ENCODE assay signal across 8 mouse cellular contexts in genomic region chr1:135105951-135106350, GRCm38 (mm10). TPM values are rescaled to one million over a fixed set of nuclear protein-coding genes. Genes with fewer than 3 reads are reported as not detected.
DNase-seq lines count a peak whose midpoint lies in the region; ATAC-seq and TF ChIP-seq lines count a peak whose summit lies in the region.

No protein-coding gene starts in this region.

- H3K9me3 ChIP-seq in forebrain, postnatal 0 days (ENCODE audit: low read length) = no peaks in the 10 kb centered on the region
- H3K9me3 ChIP-seq in hindbrain, embryonic 16.5 days (ENCODE audit: control insufficient read depth, low read length) = no peaks in the 10 kb centered on the region
- H3K9me3 ChIP-seq in limb, embryonic 12.5 days = no peaks in the 10 kb centered on the region
- no peaks in the 10 kb centered on the region for H3K9me3 ChIP-seq in stomach, postnatal 0 days (ENCODE audit: control insufficient read depth, low read length)

- H3K9ac ChIP-seq in forebrain, postnatal 0 days = no peak overlapping the region
- H3K9ac ChIP-seq in hindbrain, embryonic 16.5 days (ENCODE audit: low read depth, low read length) = no peak overlapping the region
- H3K9ac ChIP-seq in limb, embryonic 12.5 days (replicated peaks) = no peak overlapping the region
- H3K9ac ChIP-seq in stomach, postnatal 0 days (ENCODE audit: low read length) = no peak overlapping the region

- no peak overlapping the region for H3K27ac ChIP-seq in forebrain, postnatal 0 days (ENCODE audit: low read depth, low read length)
- no peak overlapping the region for H3K27ac ChIP-seq in hindbrain, embryonic 16.5 days (ENCODE audit: low read depth, low read length)
- H3K27ac ChIP-seq in limb, embryonic 12.5 days = no peak overlapping the region
- no peak overlapping the region for H3K27ac ChIP-seq in stomach, postnatal 0 days (replicated peaks)

- H3K4me3 ChIP-seq in forebrain, postnatal 0 days (ENCODE audit: low read depth, low read length) = no peak overlapping the region
- no peak overlapping the region for H3K4me3 ChIP-seq in hindbrain, embryonic 16.5 days (ENCODE audit: low read length)
- H3K4me3 ChIP-seq in limb, embryonic 12.5 days (replicated peaks) = no peak overlapping the region
- H3K4me3 ChIP-seq in stomach, postnatal 0 days (ENCODE audit: low read depth, low read length) = no peak overlapping the region

- peak; percentile 84 for TF ChIP-seq CTCF in forebrain, postnatal 0 days (IDR thresholded peaks at IDR 0.05; ENCODE audit: low read depth)
- TF ChIP-seq CTCF in stomach, postnatal 0 days (IDR thresholded peaks at IDR 0.05; ENCODE audit: low read depth) = peak; percentile 92

- 2% methylated on average over 8 of the region's 8 CpGs for WGBS in forebrain, postnatal 0 days
- 5% methylated on average over 8 of the region's 8 CpGs for WGBS in hindbrain, embryonic 16.5 days
- 2% methylated on average over 8 of the region's 8 CpGs for WGBS in limb, embryonic 12.5 days
- WGBS in stomach, postnatal 0 days = 0% methylated on average over 8 of the region's 8 CpGs

- DNase-seq in layer of hippocampus, adult 11-12 months (ENCODE audit: low spot score) = peak; percentile 44
- no peak for DNase-seq in layer of hippocampus, adult 9-11 months
- peak; percentile 76 for DNase-seq in adrenal gland, postnatal 25 days
- DNase-seq in forebrain, postnatal 0 days = peak; percentile 69
- peak; percentile 50 to 70 for DNase-seq in natural killer cell, adult 2 months (ENCODE audit: low spot score in 2 of 2)
- DNase-seq in stomach, postnatal 0 days (ENCODE audit: low spot score) = peak; percentile 81

- H3K4me1 ChIP-seq in forebrain, postnatal 0 days (ENCODE audit: insufficient read depth) = no peaks in the 10 kb centered on the region
- H3K4me1 ChIP-seq in hindbrain, embryonic 16.5 days (ENCODE audit: control insufficient read depth, insufficient read depth, low read depth, low read length) = peaks cover 7% of the 10 kb centered on the region
- H3K4me1 ChIP-seq in limb, embryonic 12.5 days (replicated peaks) = peaks cover 14% of the 10 kb centered on the region
- H3K4me1 ChIP-seq in stomach, postnatal 0 days (replicated peaks; ENCODE audit: control insufficient read depth, insufficient read depth) = no peaks in the 10 kb centered on the region

- no peak; the same call in 1 of the 2 replicates for ATAC-seq in forebrain, postnatal 0 days
- ATAC-seq in hindbrain, embryonic 16.5 days = peak; percentile 23
- ATAC-seq in limb, embryonic 12.5 days (ENCODE audit: insufficient number of reproducible peaks, insufficient read depth, low FRiP score, low TSS enrichment, low read depth) = no peak
- ATAC-seq in stomach, postnatal 0 days (ENCODE audit: low FRiP score, low TSS enrichment) = peak; percentile 41; the same call in 1 of the 2 replicates

- H3K27me3 ChIP-seq in forebrain, postnatal 0 days (ENCODE audit: insufficient read depth, low read length) = peaks cover 33% of the 10 kb centered on the region
- peaks cover 34% of the 10 kb centered on the region for H3K27me3 ChIP-seq in hindbrain, embryonic 16.5 days (replicated peaks; ENCODE audit: control insufficient read depth, insufficient read depth, low read length)
- H3K27me3 ChIP-seq in limb, embryonic 12.5 days = peaks cover 64% of the 10 kb centered on the region
- H3K27me3 ChIP-seq in stomach, postnatal 0 days (ENCODE audit: control insufficient read depth, insufficient read depth, low read length) = no peaks in the 10 kb centered on the region; the same call in 1 of the 2 replicates

- H3K4me2 ChIP-seq in forebrain, postnatal 0 days (ENCODE audit: low read depth) = peak overlapping the region; percentile 63; the same call in 1 of the 2 replicates
- H3K4me2 ChIP-seq in hindbrain, embryonic 16.5 days (ENCODE audit: low read length) = no peak overlapping the region
- peak overlapping the region; percentile 80 for H3K4me2 ChIP-seq in limb, embryonic 12.5 days
- H3K4me2 ChIP-seq in stomach, postnatal 0 days (replicated peaks; ENCODE audit: low read depth) = no peak overlapping the region

- no peaks in the 10 kb centered on the region for H3K36me3 ChIP-seq in forebrain, postnatal 0 days (ENCODE audit: insufficient read depth)
- H3K36me3 ChIP-seq in hindbrain, embryonic 16.5 days (ENCODE audit: control insufficient read depth, insufficient read depth, low read length) = no peaks in the 10 kb centered on the region
- no peaks in the 10 kb centered on the region for H3K36me3 ChIP-seq in limb, embryonic 12.5 days
- no peaks in the 10 kb centered on the region for H3K36me3 ChIP-seq in stomach, postnatal 0 days (ENCODE audit: control insufficient read depth, insufficient read depth, low read length)

- no peak for TF ChIP-seq EP300 in stomach, postnatal 0 days (optimal IDR thresholded peaks at IDR 0.05)

RNA-seq across cellular contexts. Expression of gene Lgr6, which starts 0.9 kb away (rescaled TPM):
- 2.2 and 2.4 TPM in 2 replicates for total RNA-seq in adrenal gland, postnatal 25 days (2021)
- 1.8 and 2.8 TPM in 2 replicates for total RNA-seq in forebrain, postnatal 0 days (2014; rRNA removed)
- polyA plus RNA-seq in forebrain, postnatal 0 days (2015; fragmentation: Nextera tagmentation; extraction: Ambion mirVana) = 1.1 and 1.6 TPM in 2 replicates
- 1.4 and 1.7 TPM in 2 replicates for polyA plus RNA-seq in hindbrain, embryonic 16.5 days (2015; fragmentation: Nextera tagmentation; extraction: Ambion mirVana)
- polyA plus RNA-seq in limb, embryonic 12.5 days (2016; fragmentation: Nextera tagmentation; extraction: Ambion mirVana) = 1.5 and 1.6 TPM in 2 replicates
- polyA plus RNA-seq in stomach, postnatal 0 days (2015; fragmentation: Nextera tagmentation; extraction: Ambion mirVana) = 0.35 and 1.0 TPM in 2 replicates

RNA-seq across cellular contexts. Expression of gene Ptpn7, which starts 26.5 kb away (rescaled TPM):
- total RNA-seq in adrenal gland, postnatal 25 days (2021) = 1.4 and 1.5 TPM in 2 replicates
- total RNA-seq in forebrain, postnatal 0 days (2014; rRNA removed) = 0.10 and 0.31 TPM in 2 replicates
- polyA plus RNA-seq in forebrain, postnatal 0 days (2015; fragmentation: Nextera tagmentation; extraction: Ambion mirVana) = 0.12 and 0.15 TPM in 2 replicates
- polyA plus RNA-seq in hindbrain, embryonic 16.5 days (2015; fragmentation: Nextera tagmentation; extraction: Ambion mirVana) = 0.24 and 0.30 TPM in 2 replicates
- 1.1 and 1.5 TPM in 2 replicates for polyA plus RNA-seq in limb, embryonic 12.5 days (2016; fragmentation: Nextera tagmentation; extraction: Ambion mirVana)
- 0.32 and 0.46 TPM in 2 replicates for polyA plus RNA-seq in stomach, postnatal 0 days (2015; fragmentation: Nextera tagmentation; extraction: Ambion mirVana)

RNA-seq across cellular contexts. Expression of gene Arl8a, which starts 40.7 kb away (rescaled TPM):
- 47.8 and 59.0 TPM in 2 replicates for total RNA-seq in adrenal gland, postnatal 25 days (2021)
- total RNA-seq in forebrain, postnatal 0 days (2014; rRNA removed) = 315 and 344 TPM in 2 replicates
- polyA plus RNA-seq in forebrain, postnatal 0 days (2015; fragmentation: Nextera tagmentation; extraction: Ambion mirVana) = 428 and 457 TPM in 2 replicates
- 329 and 392 TPM in 2 replicates for polyA plus RNA-seq in hindbrain, embryonic 16.5 days (2015; fragmentation: Nextera tagmentation; extraction: Ambion mirVana)
- polyA plus RNA-seq in limb, embryonic 12.5 days (2016; fragmentation: Nextera tagmentation; extraction: Ambion mirVana) = 51.8 and 57.7 TPM in 2 replicates
- polyA plus RNA-seq in stomach, postnatal 0 days (2015; fragmentation: Nextera tagmentation; extraction: Ambion mirVana) = 42.2 and 43.9 TPM in 2 replicates

Comparison
In these comparisons a context has a peak if more than half of its experiments do, and no peak if none do; other contexts are left out.
1. ATAC-seq: peak in hindbrain, embryonic 16.5 days (single experiment) and stomach, postnatal 0 days (single experiment); none in forebrain, postnatal 0 days (single experiment) and limb, embryonic 12.5 days (single experiment).
2. H3K4me2 ChIP-seq: peak in forebrain, postnatal 0 days (single experiment) and limb, embryonic 12.5 days (single experiment); none in hindbrain, embryonic 16.5 days (single experiment) and stomach, postnatal 0 days (single experiment).